Mouse (Mus musculus) erythroblast, embryonic 14.5 days (primary cell): ENCODE results near the gene Rpl36a-ps1.

ENCODE experiments used
- GATA1 ChIP-seq: IDR thresholded peaks from 2 replicates; pipeline ENCODE4 v1.6.1; 2012; ENCODE audit warnings: low read length, inconsistent platforms, mixed read lengths
- TAL1 ChIP-seq: IDR thresholded peaks from 3 replicates; pipeline ENCODE4 v1.6.1; 2012; ENCODE audit warnings: low read length, inconsistent platforms, mixed read lengths

GRCm38 (mm10) chr14:98994218-98994617 is at the start of gene Rpl36a-ps1:
- TF ChIP-seq GATA1 (no peak), TAL1 (no peak)
